Mouse (Mus musculus) thymus, adult 2 months (tissue): ENCODE measurements around the gene Bik.

Experiments used
- CTCF ChIP-seq: fragments of 200-500 bp; IDR thresholded peaks from 2 replicates; pipeline ENCODE4 v1.5.1; 2012; ENCODE audit warnings: mild to moderate bottlenecking, control low read depth, low read length, moderate library complexity, borderline replicate concordance; ENCODE audit not compliant: control insufficient read depth, poor library complexity, insufficient read depth; ENCODE audit errors: extremely low read depth
- POLR2A ChIP-seq: fragments of 200-500 bp; IDR thresholded peaks from 2 replicates; pipeline ENCODE4 v1.6.1; 2012; ENCODE audit warnings: mild to moderate bottlenecking, low read length, control low read depth, moderate library complexity; ENCODE audit not compliant: control insufficient read depth, poor library complexity, insufficient read depth; ENCODE audit errors: extremely low read depth

DNA sequence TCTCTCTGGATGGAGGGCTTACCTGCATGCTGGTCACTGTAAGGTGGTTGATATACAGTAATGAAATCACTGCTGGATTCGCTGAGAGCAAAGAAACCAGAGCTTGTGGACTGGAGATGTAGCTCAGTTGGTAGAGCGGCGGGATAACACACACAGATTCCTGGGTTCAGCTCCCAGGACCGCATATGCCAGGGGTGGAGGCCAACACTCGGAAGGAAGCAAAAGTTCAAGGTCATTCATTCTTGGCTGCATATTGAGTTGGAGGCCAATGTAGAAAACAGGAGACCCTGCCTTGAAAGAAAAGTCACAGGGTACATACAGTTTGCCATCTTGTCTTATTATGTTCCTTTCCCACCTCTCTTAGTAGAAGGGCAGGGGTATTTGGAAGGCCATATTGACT, 3.1 kb downstream of the Bik start:
- TF ChIP-seq CTCF (no peak), POLR2A (no peak)
